Mouse (Mus musculus): ENCODE measurements around the gene 4930522L14Rik.
"Not testable (repeated sequence)": the region's sequence is repeated elsewhere in the genome, so short reads cannot be mapped to it uniquely, and the experiment has no call there.

DNA sequence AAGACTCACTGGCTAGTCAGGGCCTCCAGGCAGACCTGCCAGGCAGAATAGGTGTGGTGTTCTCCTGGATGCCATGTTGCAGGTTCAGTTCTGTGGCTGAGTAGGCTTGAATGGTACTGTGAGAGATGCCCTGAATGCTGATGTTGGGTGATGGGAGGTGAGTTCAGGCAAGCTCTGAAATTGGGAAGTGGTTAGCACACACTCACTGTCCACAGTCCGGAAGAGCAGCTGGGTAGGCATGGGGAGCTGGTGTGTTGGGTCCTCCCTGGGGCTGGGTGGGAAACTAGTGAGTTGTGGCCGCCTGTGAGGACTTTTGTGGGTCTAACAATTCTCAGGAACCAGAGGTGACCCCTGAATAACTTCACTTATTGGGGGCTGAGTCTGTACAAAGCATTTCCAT is 48.3 kb upstream of the 4930522L14Rik start:
- not testable (repeated sequence) for TF ChIP-seq CTCF (IDR thresholded peaks at IDR 0.05; ENCODE audit: extremely low read depth, insufficient read depth, insufficient read length, insufficient replicate concordance); POLR2A (IDR thresholded peaks at IDR 0.05; ENCODE audit: low read depth, low read length)

Data from spleen, adult 2 months (tissue).